Mouse (Mus musculus): ENCODE results near the gene Gm2a.

GRCm38 (mm10) chr11:55134871-55135270, 37.0 kb downstream of the Gm2a start:
- TF ChIP-seq HCFC1 (IDR thresholded peaks at IDR 0.05; ENCODE audit: borderline replicate concordance, insufficient read depth, low read length) (no peak), ZNF384 (IDR thresholded peaks at IDR 0.05; ENCODE audit: low read depth, low read length) (no peak), MAFK (IDR thresholded peaks at IDR 0.05; ENCODE audit: insufficient read depth, low read depth, low read length) (no peak)
